Comparison of ENCODE assay signal across 16 mouse cellular contexts in the genomic region with DNA sequence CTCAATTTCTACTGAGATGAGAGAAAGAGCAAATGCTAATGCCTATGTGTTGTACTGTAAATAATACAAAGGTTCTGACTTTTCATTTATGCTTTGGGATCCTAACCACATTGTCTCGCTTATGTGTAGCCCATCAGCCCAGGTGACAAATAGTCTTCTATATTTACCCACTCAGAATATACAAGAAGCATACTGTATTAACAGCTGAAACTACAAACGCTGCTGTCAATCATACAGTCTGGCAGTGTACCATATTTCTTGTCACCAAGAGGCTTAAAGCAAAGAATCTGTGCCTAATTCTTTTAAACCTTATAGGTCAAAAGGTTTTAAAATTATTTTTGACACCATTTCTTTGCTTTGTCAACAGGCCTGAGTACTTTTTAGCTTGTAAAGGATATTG.
"Had no signal": no experiment of that assay in that cellular context is flagged by ENCODE, and none has a peak within 500 bp of the region (broad histone marks: within the 10 kb centered on the region; RNA-seq: fewer than 3 reads in every experiment).

No protein-coding gene starts in this region.

- H3K4me3 ChIP-seq: neural tube, embryonic 13.5 days; neural tube, embryonic 15.5 days; stomach, embryonic 15.5 days had no signal

- H3K4me2 ChIP-seq: neural tube, embryonic 13.5 days; neural tube, embryonic 15.5 days; stomach, embryonic 15.5 days had no signal

- DNase-seq: retina, postnatal 1 day; right cerebral cortex, adult 18-20 months; right cerebral cortex, postnatal 14 days; right cerebral cortex, postnatal 25 days; right cerebral cortex, postnatal 4 days; spleen, adult 18-20 months; thymus, adult 18-20 months; thymus, adult 2 months; thymus, postnatal 14 days; thymus, postnatal 25 days; thymus, postnatal 36 days; thymus, postnatal 4 days had no signal

- H3K36me3 ChIP-seq: neural tube, embryonic 13.5 days; neural tube, embryonic 15.5 days; stomach, embryonic 15.5 days had no signal

- H3K27ac ChIP-seq: neural tube, embryonic 13.5 days; neural tube, embryonic 15.5 days; stomach, embryonic 15.5 days; stomach, postnatal 0 days had no signal

- H3K9me3 ChIP-seq: neural tube, embryonic 15.5 days; stomach, embryonic 15.5 days had no signal

- H3K9ac ChIP-seq: neural tube, embryonic 13.5 days; neural tube, embryonic 15.5 days; stomach, embryonic 15.5 days had no signal

- H3K27me3 ChIP-seq: neural tube, embryonic 13.5 days; neural tube, embryonic 15.5 days; stomach, embryonic 15.5 days had no signal

- H3K4me1 ChIP-seq: neural tube, embryonic 13.5 days; neural tube, embryonic 15.5 days; stomach, embryonic 15.5 days had no signal
